Mouse (Mus musculus) thymus, adult 2 months (tissue): ENCODE data around the gene Tll1. TPM values are rescaled to one million over a fixed set of nuclear protein-coding genes. Genes with fewer than 3 reads are reported as not detected.

Experiments
- DNase-seq: peaks from one replicate; pipeline ENCODE4 v3.0.0; 2021
- H3K27ac ChIP-seq: fragments of 200-500 bp; 2 replicates; pipeline ENCODE4 v1.5.1; 2012; ENCODE audit warnings: low read length, control low read depth; ENCODE audit not compliant: control insufficient read depth, insufficient read depth
- H3K27me3 ChIP-seq: fragments of 200-500 bp; 2 replicates; pipeline ENCODE4 v1.6.1; 2012; ENCODE audit warnings: mild to moderate bottlenecking, low read length, moderate library complexity, mixed read lengths; ENCODE audit not compliant: control insufficient read depth, insufficient read depth
- H3K36me3 ChIP-seq: fragments of 200-500 bp; 2 replicates; pipeline ENCODE4 v1.6.1; 2012; ENCODE audit warnings: mild to moderate bottlenecking, low read length, moderate library complexity; ENCODE audit not compliant: control insufficient read depth, insufficient read depth
- H3K4me1 ChIP-seq: fragments of 200-500 bp; replicated peaks from 2 replicates; pipeline ENCODE4 v1.6.1; 2012; ENCODE audit warnings: low read length; ENCODE audit not compliant: control insufficient read depth, insufficient read depth
- H3K4me3 ChIP-seq: fragments of 200-500 bp; 2 replicates; pipeline ENCODE4 v1.5.1; 2012; ENCODE audit warnings: mild to moderate bottlenecking, low read length, control low read depth, moderate library complexity; ENCODE audit not compliant: control insufficient read depth, insufficient read depth
- CTCF ChIP-seq: fragments of 200-500 bp; IDR thresholded peaks from 2 replicates; pipeline ENCODE4 v1.5.1; 2012; ENCODE audit warnings: mild to moderate bottlenecking, control low read depth, low read length, moderate library complexity, borderline replicate concordance; ENCODE audit not compliant: control insufficient read depth, poor library complexity, insufficient read depth; ENCODE audit errors: extremely low read depth
- POLR2A ChIP-seq: fragments of 200-500 bp; IDR thresholded peaks from 2 replicates; pipeline ENCODE4 v1.6.1; 2012; ENCODE audit warnings: mild to moderate bottlenecking, low read length, control low read depth, moderate library complexity; ENCODE audit not compliant: control insufficient read depth, poor library complexity, insufficient read depth; ENCODE audit errors: extremely low read depth
- WGBS: fragments of 180-500 bp; shearing (Covaris S2); methylation state at CpG from one replicate; pipeline ENCODE4 v1.1.7; 2018; 5-methylcytosine and 5-hydroxymethylcytosine counted together
- polyA plus RNA-seq: library from polyadenylated mRNA; depleted of rRNA; stranded (reverse); fragments of >200 nt; gene quantifications from 2 replicates; pipeline ENCODE4 v1.2.3, GENCODE M21; 2012; rRNA removed

Gene Tll1
- 0.09 and 0.37 TPM in 2 replicates for polyA plus RNA-seq

DNA sequence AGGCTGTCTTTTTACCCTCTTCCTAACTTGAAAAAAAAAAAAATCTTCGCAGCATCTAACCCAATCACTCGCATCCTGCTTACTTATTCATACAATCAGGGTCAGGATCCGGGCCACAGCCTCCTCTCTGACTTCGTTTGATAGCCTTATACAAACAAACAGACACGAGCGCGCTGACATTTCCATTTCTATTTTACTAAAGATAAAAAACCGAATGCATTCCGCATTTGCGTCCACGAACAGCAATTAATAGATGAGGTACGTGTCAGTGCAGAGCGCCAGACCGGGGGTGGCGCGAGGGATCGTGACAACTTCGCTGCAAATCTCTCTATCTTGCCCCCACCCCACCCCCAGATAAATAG lies at the start of gene Tll1:
Gene Tll1, minus strand, starts transcription at position 248 of the 362 bp plus-strand sequence.
- no peak for TF ChIP-seq POLR2A
- TF ChIP-seq CTCF: no peak
- no peaks in the 10 kb centered on the region for H3K4me1 ChIP-seq
- no peaks in the 10 kb centered on the region for H3K36me3 ChIP-seq
- no peak within 1 kb of the TSS for H3K4me3 ChIP-seq
- no peak for DNase-seq
- H3K27me3 ChIP-seq: 0 out of 2 replicates have a peak, but pooled peaks cover 2% of the 10 kb centered on the region
- 2% methylated on average over 18 of the region's 18 CpGs for WGBS
- no peak within 1 kb of the TSS for H3K27ac ChIP-seq

GRCm38 (mm10) chr8:64238645-64239044 lies 32.6 kb upstream of the Tll1 start:
- TF ChIP-seq POLR2A: no peak
- TF ChIP-seq CTCF: no peak
- 92% methylated on average over 2 of the region's 2 CpGs for WGBS
- no peak for DNase-seq

GRCm38 (mm10) chr8:64221600-64221999 lies 15.5 kb upstream of the Tll1 start:
- Histone ChIP-seq H3K36me3 (no peaks in the 10 kb centered on the region), H3K27me3 (no peaks in the 10 kb centered on the region), H3K4me3 (no peak overlapping the region), H3K27ac (no peak overlapping the region), H3K4me1 (no peaks in the 10 kb centered on the region)
- TF ChIP-seq POLR2A (no peak), CTCF (no peak)
- 94% methylated on average over 3 of the region's 3 CpGs for WGBS
- DNase-seq: no peak

More at GRCm38 (mm10) chr8:64238645-64239044, 32.6 kb upstream of the Tll1 start:
- Histone ChIP-seq H3K4me3 (no peak overlapping the region), H3K27me3 (no peaks in the 10 kb centered on the region), H3K27ac (no peak overlapping the region), H3K4me1 (no peaks in the 10 kb centered on the region), H3K36me3 (no peaks in the 10 kb centered on the region)

DNA sequence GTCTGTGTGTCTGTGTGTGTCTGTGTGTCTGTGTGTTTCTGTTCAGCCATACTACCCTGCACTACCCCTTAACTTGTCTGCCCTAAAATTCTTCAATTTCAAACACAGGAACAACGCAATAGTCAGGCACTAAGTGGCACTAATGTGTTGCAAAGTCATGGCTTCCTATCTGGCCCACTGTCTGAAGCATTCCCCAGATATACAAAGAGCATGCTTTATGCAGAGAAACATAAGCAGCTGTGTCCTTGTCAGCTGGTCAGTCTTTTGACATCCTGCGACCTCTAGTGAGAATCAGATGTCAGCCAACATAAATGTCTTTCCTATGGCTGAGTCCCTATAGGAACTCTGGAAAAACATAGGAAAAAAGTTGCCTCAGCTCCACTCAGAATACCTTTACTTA lies 11.6 kb upstream of the Tll1 start:
- Histone ChIP-seq H3K4me3 (no peak overlapping the region), H3K36me3 (no peaks in the 10 kb centered on the region), H3K27me3 (no peaks in the 10 kb centered on the region), H3K27ac (no peak overlapping the region), H3K4me1 (no peaks in the 10 kb centered on the region)
- no peak for DNase-seq
- TF ChIP-seq CTCF: no peak
- TF ChIP-seq POLR2A: no peak
- 71% methylated on average over 2 of the region's 2 CpGs for WGBS

GRCm38 (mm10) chr8:64216252-64216651 lies 10.2 kb upstream of the Tll1 start:
- H3K27me3 ChIP-seq: no peaks in the 10 kb centered on the region
- no peaks in the 10 kb centered on the region for H3K4me1 ChIP-seq
- no peaks in the 10 kb centered on the region for H3K36me3 ChIP-seq
- 91% methylated on average over 1 of the region's 1 CpGs for WGBS
- H3K27ac ChIP-seq: no peak overlapping the region
- DNase-seq: no peak
- TF ChIP-seq POLR2A: no peak
- no peak for TF ChIP-seq CTCF
- no peak overlapping the region for H3K4me3 ChIP-seq

GRCm38 (mm10) chr8:64215374-64215773 lies 9.3 kb upstream of the Tll1 start:
- Histone ChIP-seq H3K4me1 (no peaks in the 10 kb centered on the region), H3K36me3 (no peaks in the 10 kb centered on the region), H3K27me3 (no peaks in the 10 kb centered on the region), H3K27ac (no peak overlapping the region), H3K4me3 (no peak overlapping the region)
- no peak for DNase-seq
- TF ChIP-seq CTCF (no peak), POLR2A (no peak)
- WGBS: 70% methylated on average over 6 of the region's 6 CpGs

DNA sequence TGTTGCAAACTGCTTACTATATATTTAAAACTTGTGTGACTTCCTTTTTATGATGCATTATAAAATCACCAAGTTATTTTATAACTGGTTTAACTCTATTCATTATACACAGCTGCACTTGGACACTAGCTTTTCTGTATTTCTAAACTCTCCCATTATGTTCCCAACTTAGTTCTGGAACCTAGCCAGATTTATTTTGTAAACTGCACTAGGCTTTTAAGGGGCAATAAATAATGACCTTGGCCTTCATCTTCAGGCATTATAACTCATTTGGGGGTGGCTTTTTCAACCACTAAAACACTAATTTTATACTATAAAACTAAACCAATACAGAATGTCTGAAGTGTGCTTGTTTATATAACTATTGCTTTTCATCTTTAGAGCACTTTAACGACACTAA lies 8.8 kb upstream of the Tll1 start:
- Histone ChIP-seq H3K27ac (no peak overlapping the region), H3K27me3 (no peaks in the 10 kb centered on the region), H3K4me1 (no peaks in the 10 kb centered on the region), H3K36me3 (no peaks in the 10 kb centered on the region), H3K4me3 (no peak overlapping the region)
- 87% methylated on average over 1 of the region's 1 CpGs for WGBS
- TF ChIP-seq CTCF (no peak), POLR2A (no peak)
- DNase-seq: no peak
